Mouse (Mus musculus) gastrocnemius, postnatal 36 days (tissue): ENCODE measurements around the gene Srgap2. TPM values are rescaled to one million over a fixed set of nuclear protein-coding genes. Genes with fewer than 3 reads are reported as not detected.

ENCODE experiments used
- microRNA-seq, 2 experiments: library from miRNA; unstranded; fragments of <30 nt; microRNA quantifications; one replicate each; pipeline ENCODE4 v1.2.0; 2021
- total RNA-seq, 2 experiments: library from RNA; stranded (reverse); gene quantifications; 2 replicates each; pipeline ENCODE4 v1.2.3; 2021

Gene Srgap2
- total RNA-seq, 2 experiments from 2014 or later, result 10.3 to 10.5 TPM

Small RNA genes lying within 50 kb of the gene (microRNA-seq; reads per million reads assigned to microRNA genes)
- gene Gm24273, result 0 reads per million in 2 experiments

Other genes with a start within 250 kb of the Srgap2 start
- gene Ikbke, start 247.7 kb downstream of the Srgap2 start, total RNA-seq, result 1 to 10 TPM; 1.1 TPM
- gene Fam72a, start 551 bp upstream of the Srgap2 start, total RNA-seq, result under 1 TPM; 0.26 to 0.44 TPM
- not detected for gene Avpr1b, start 71.9 kb upstream of the Srgap2 start, total RNA-seq
- gene Ctse, start 111.0 kb upstream of the Srgap2 start, total RNA-seq, result under 1 TPM in 1 of 2 experiments, not detected in 1; 0.28 TPM
- 1 to 10 TPM; 2.8 to 2.9 TPM for gene Rab7b, start 161.3 kb upstream of the Srgap2 start, total RNA-seq
- not detected for gene Slc26a9, start 216.7 kb upstream of the Srgap2 start, total RNA-seq